Mouse (Mus musculus): ENCODE data around the gene Elp1.

DNA sequence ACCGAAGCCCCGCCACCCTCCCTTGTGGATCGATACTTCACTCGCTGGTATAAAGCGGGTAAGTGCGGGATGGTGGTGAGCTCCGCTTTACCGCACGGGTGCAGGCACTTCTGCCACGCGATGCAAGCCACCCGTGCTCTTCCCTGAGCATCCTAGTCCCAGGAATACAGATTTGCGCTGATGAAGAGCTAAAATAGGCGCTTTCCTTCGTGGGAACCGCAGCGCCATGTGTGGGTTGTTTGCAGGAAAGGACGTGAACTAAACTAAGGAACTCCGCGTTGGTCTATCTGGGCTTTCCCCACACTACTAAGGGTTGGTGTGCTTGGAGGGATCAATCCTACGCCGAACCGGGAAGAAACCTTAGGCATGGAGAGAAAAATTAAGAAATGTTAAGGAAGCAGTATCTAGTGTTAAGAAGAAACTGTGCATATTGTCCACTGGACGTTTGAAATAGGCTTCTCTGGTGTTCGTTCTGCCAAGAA is 579 bp upstream of the Elp1 start:
- TF ChIP-seq CTCF (IDR thresholded peaks at IDR 0.05; ENCODE audit: low read depth, low read length) (no peak), POLR2A (IDR thresholded peaks at IDR 0.05; ENCODE audit: extremely low read depth, insufficient read depth, low read length) (0 out of 2 replicates have a peak, but pooled peaks have one; percentile 3)
